Mouse (Mus musculus): Measurements from ENCODE around the gene Als2.

- no peak for TF ChIP-seq POLR2A (IDR thresholded peaks at IDR 0.05; ENCODE audit: borderline replicate concordance, insufficient read depth, low read length)
- TF ChIP-seq CTCF (IDR thresholded peaks at IDR 0.05; ENCODE audit: borderline replicate concordance, insufficient read depth, low read depth, low read length) = no peak
Observed at GRCm38 (mm10) chr1:59152346-59152745, 84.7 kb downstream of the Als2 start.

Measured in cerebellum, adult 2 months (tissue).